Mouse (Mus musculus) kidney, adult 2 months (tissue): ENCODE data around the gene Parp9.

Experiments used
- CTCF ChIP-seq: fragments of 200-500 bp; conservative IDR thresholded peaks from 2 replicates; pipeline ENCODE4 v1.5.1; 2011; ENCODE audit warnings: low read depth, mild to moderate bottlenecking, control low read depth, low read length, moderate library complexity, mixed read lengths; ENCODE audit not compliant: insufficient read depth, insufficient read length
- POLR2A ChIP-seq: fragments of 200-500 bp; IDR thresholded peaks from one replicate; pipeline ENCODE4 v1.6.1; 2011; ENCODE audit warnings: low read depth, low read length, control low read depth

GRCm38 (mm10) chr16:35982506-35982901, 44.2 kb downstream of the Parp9 start:
- TF ChIP-seq CTCF = no peak
- TF ChIP-seq POLR2A = no peak
